Mouse (Mus musculus) heart, embryonic 14.5 days (tissue): Measurements from ENCODE around the gene Satb1. TPM values are rescaled to one million over a fixed set of nuclear protein-coding genes. Genes with fewer than 3 reads are reported as not detected.

Experiments
- ATAC-seq: fragments of 200-750 bp; cut with Nextera tagmentation; 2 replicates; pipeline ENCODE4 v1.8.0; 2017; ENCODE audit warnings: low read depth, moderate TSS enrichment; ENCODE audit not compliant: insufficient number of reproducible peaks, insufficient read depth, low FRiP score
- H3K27ac ChIP-seq, 2 experiments: fragments of 200-500 bp in 1 of 2; fragments of 300-500 bp in 1 of 2; sonication (generic) in 1 of 2; replicated peaks in 1 of 2; 2 replicates each; pipeline ENCODE4 v1.5.1; 2012 to 2014; ENCODE audit warnings: low read depth in 2 of 2, low read length in 2 of 2, control low read depth in 1 of 2, mild to moderate bottlenecking in 1 of 2, mixed read lengths in 1 of 2; ENCODE audit not compliant: control insufficient read depth in 1 of 2, insufficient read depth in 1 of 2
- H3K27me3 ChIP-seq: fragments of 300-500 bp; sonication (generic); 2 replicates; pipeline ENCODE4 v1.6.1; 2014; ENCODE audit warnings: mild to moderate bottlenecking, low read length, control low read depth; ENCODE audit not compliant: control insufficient read depth, insufficient read depth
- H3K36me3 ChIP-seq: fragments of 300-500 bp; sonication (generic); 2 replicates; pipeline ENCODE4 v1.6.1; 2014; ENCODE audit warnings: mild to moderate bottlenecking, control low read depth, low read length, mixed read lengths; ENCODE audit not compliant: control insufficient read depth, insufficient read depth
- H3K4me1 ChIP-seq, 2 experiments: fragments of 200-500 bp in 1 of 2; fragments of 300-500 bp in 1 of 2; sonication (generic) in 1 of 2; 2 replicates each; pipeline ENCODE4 v1.6.1; 2012 to 2014; ENCODE audit warnings: low read length in 2 of 2, control low read depth in 1 of 2, mixed read lengths in 1 of 2; ENCODE audit not compliant: control insufficient read depth in 2 of 2, insufficient read depth in 2 of 2
- H3K4me2 ChIP-seq: fragments of 300-500 bp; sonication (generic); 2 replicates; pipeline ENCODE4 v1.6.1; 2014; ENCODE audit warnings: mild to moderate bottlenecking, low read length
- H3K4me3 ChIP-seq, 2 experiments: fragments of 200-500 bp in 1 of 2; fragments of 300-500 bp in 1 of 2; sonication (generic) in 1 of 2; 2 replicates each; pipeline ENCODE4 v1.5.1; 2012 to 2014; ENCODE audit warnings: low read length in 2 of 2, mild to moderate bottlenecking in 2 of 2, control low read depth in 1 of 2, low read depth in 1 of 2, moderate library complexity in 1 of 2; ENCODE audit not compliant: control insufficient read depth in 1 of 2, insufficient read depth in 1 of 2
- H3K9ac ChIP-seq: fragments of 300-500 bp; sonication (generic); 2 replicates; pipeline ENCODE4 v1.6.1; 2014; ENCODE audit warnings: mild to moderate bottlenecking, low read length
- H3K9me3 ChIP-seq: fragments of 300-500 bp; sonication (generic); 2 replicates; pipeline ENCODE4 v1.6.1; 2016; ENCODE audit warnings: low read length, control low read depth; ENCODE audit not compliant: control insufficient read depth
- WGBS: fragments of 180-500 bp; shearing (Covaris S2); extraction: QIAGEN DNeasy Blood & Tissue Kit; methylation state at CpG from one replicate; pipeline ENCODE4 v1.1.7; 2014; 5-methylcytosine and 5-hydroxymethylcytosine counted together
- polyA plus RNA-seq: library from polyadenylated mRNA; unstranded; fragments of >200 nt; fragmentation: Nextera tagmentation; extraction: Ambion mirVana; gene quantifications from 2 replicates; pipeline ENCODE4 v1.2.1, GENCODE M21; 2014

Gene Satb1
- polyA plus RNA-seq, 1 experiment from 2014 or later: 12.2 TPM

- Histone ChIP-seq H3K27ac (no peak overlapping the region), H3K4me1 (peaks cover 0 to 2% of the 10 kb centered on the region in 2 experiments; a peak in 1 of 4 replicates), H3K4me3 (no peak overlapping the region), H3K36me3 (no peaks in the 10 kb centered on the region), H3K27me3 (no peaks in the 10 kb centered on the region), H3K9me3 (no peaks in the 10 kb centered on the region), H3K4me2 (no peak overlapping the region), H3K9ac (no peak overlapping the region)
- 79% methylated on average over 4 of the region's 4 CpGs for WGBS
- no peak for ATAC-seq
These were observed 145.9 kb downstream of the Satb1 start for GRCm38 (mm10) chr17:51687226-51687625.
